Mouse (Mus musculus): ENCODE results near the gene Cga. TPM values are rescaled to one million over a fixed set of nuclear protein-coding genes. Genes with fewer than 3 reads are reported as not detected.
"Not testable (repeated sequence)": the region's sequence is repeated elsewhere in the genome, so short reads cannot be mapped to it uniquely, and the experiment has no call there.

Gene Cga
- polyA plus RNA-seq, 1 experiment: not detected

GRCm38 (mm10) chr4:34901166-34901565 lies 7.6 kb downstream of the Cga start:
- H3K4me1 ChIP-seq (ENCODE audit: control insufficient read depth, insufficient read depth, low read length): no peaks in the 10 kb centered on the region; the same call in 1 of the 2 replicates
- H3K27ac ChIP-seq (ENCODE audit: control insufficient read depth, insufficient read depth, low read depth, low read length, poor library complexity): no peak overlapping the region
- 67% methylated on average over 4 of the region's 4 CpGs for WGBS
- H3K4me3 ChIP-seq (replicated peaks; ENCODE audit: control insufficient read depth, low read depth, low read length): no peak overlapping the region
- no peak for TF ChIP-seq CTCF (IDR thresholded peaks at IDR 0.05; ENCODE audit: control insufficient read depth, insufficient read depth, low read length)
- TF ChIP-seq POLR2A (IDR thresholded peaks at IDR 0.05; ENCODE audit: borderline replicate concordance, control insufficient read depth, low read depth, low read length): no peak

GRCm38 (mm10) chr4:34901582-34901981 lies 8.0 kb downstream of the Cga start:
- H3K27ac ChIP-seq (ENCODE audit: control insufficient read depth, insufficient read depth, low read depth, low read length, poor library complexity); H3K4me1 ChIP-seq (ENCODE audit: control insufficient read depth, insufficient read depth, low read length); H3K4me3 ChIP-seq (replicated peaks; ENCODE audit: control insufficient read depth, low read depth, low read length): not testable (repeated sequence)
- WGBS: 88% methylated on average over 3 of the region's 3 CpGs

- TF ChIP-seq POLR2A (IDR thresholded peaks at IDR 0.05; ENCODE audit: borderline replicate concordance, control insufficient read depth, low read depth, low read length) (no peak), CTCF (IDR thresholded peaks at IDR 0.05; ENCODE audit: control insufficient read depth, insufficient read depth, low read length) (peak; percentile 60)
- Histone ChIP-seq H3K4me1 (ENCODE audit: control insufficient read depth, insufficient read depth, low read length) (no peaks in the 10 kb centered on the region; the same call in 1 of the 2 replicates), H3K27ac (ENCODE audit: control insufficient read depth, insufficient read depth, low read depth, low read length, poor library complexity) (no peak overlapping the region), H3K4me3 (replicated peaks; ENCODE audit: control insufficient read depth, low read depth, low read length) (no peak overlapping the region)
- 67% methylated on average over 5 of the region's 5 CpGs for WGBS
Observed at GRCm38 (mm10) chr4:34905396-34905795, 11.8 kb downstream of the Cga start.

- Histone ChIP-seq H3K4me3 (replicated peaks; ENCODE audit: control insufficient read depth, low read depth, low read length) (no peak overlapping the region), H3K27ac (ENCODE audit: control insufficient read depth, insufficient read depth, low read depth, low read length, poor library complexity) (no peak overlapping the region), H3K4me1 (ENCODE audit: control insufficient read depth, insufficient read depth, low read length) (no peaks in the 10 kb centered on the region)
- TF ChIP-seq CTCF (IDR thresholded peaks at IDR 0.05; ENCODE audit: control insufficient read depth, insufficient read depth, low read length) (no peak), POLR2A (IDR thresholded peaks at IDR 0.05; ENCODE audit: borderline replicate concordance, control insufficient read depth, low read depth, low read length) (no peak)
- 77% methylated on average over 4 of the region's 4 CpGs for WGBS
Observed at GRCm38 (mm10) chr4:34906151-34906550, 12.6 kb downstream of the Cga start.

GRCm38 (mm10) chr4:34907026-34907425 lies 13.4 kb downstream of the Cga start:
- H3K4me3 ChIP-seq (replicated peaks; ENCODE audit: control insufficient read depth, low read depth, low read length): no peak overlapping the region
- no peaks in the 10 kb centered on the region for H3K4me1 ChIP-seq (ENCODE audit: control insufficient read depth, insufficient read depth, low read length)
- 78% methylated on average over 14 of the region's 14 CpGs for WGBS
- H3K27ac ChIP-seq (ENCODE audit: control insufficient read depth, insufficient read depth, low read depth, low read length, poor library complexity): no peak overlapping the region
- no peak for TF ChIP-seq POLR2A (IDR thresholded peaks at IDR 0.05; ENCODE audit: borderline replicate concordance, control insufficient read depth, low read depth, low read length)
- TF ChIP-seq CTCF (IDR thresholded peaks at IDR 0.05; ENCODE audit: control insufficient read depth, insufficient read depth, low read length): no peak

GRCm38 (mm10) chr4:34908127-34908526 lies 14.5 kb downstream of the Cga start:
- TF ChIP-seq CTCF (IDR thresholded peaks at IDR 0.05; ENCODE audit: control insufficient read depth, insufficient read depth, low read length) (no peak), POLR2A (IDR thresholded peaks at IDR 0.05; ENCODE audit: borderline replicate concordance, control insufficient read depth, low read depth, low read length) (no peak)
- Histone ChIP-seq H3K4me1 (ENCODE audit: control insufficient read depth, insufficient read depth, low read length) (no peaks in the 10 kb centered on the region), H3K4me3 (replicated peaks; ENCODE audit: control insufficient read depth, low read depth, low read length) (no peak overlapping the region), H3K27ac (ENCODE audit: control insufficient read depth, insufficient read depth, low read depth, low read length, poor library complexity) (no peak overlapping the region)
- 91% methylated on average over 7 of the region's 7 CpGs for WGBS

- Histone ChIP-seq H3K4me1 (ENCODE audit: control insufficient read depth, insufficient read depth, low read length) (no peaks in the 10 kb centered on the region), H3K4me3 (replicated peaks; ENCODE audit: control insufficient read depth, low read depth, low read length) (no peak overlapping the region), H3K27ac (ENCODE audit: control insufficient read depth, insufficient read depth, low read depth, low read length, poor library complexity) (no peak overlapping the region)
- 66% methylated on average over 3 of the region's 3 CpGs for WGBS
- TF ChIP-seq CTCF (IDR thresholded peaks at IDR 0.05; ENCODE audit: control insufficient read depth, insufficient read depth, low read length): no peak
- no peak for TF ChIP-seq POLR2A (IDR thresholded peaks at IDR 0.05; ENCODE audit: borderline replicate concordance, control insufficient read depth, low read depth, low read length)
Observed at GRCm38 (mm10) chr4:34911401-34911800, 17.8 kb downstream of the Cga start.

- TF ChIP-seq POLR2A (IDR thresholded peaks at IDR 0.05; ENCODE audit: borderline replicate concordance, control insufficient read depth, low read depth, low read length) (no peak), CTCF (IDR thresholded peaks at IDR 0.05; ENCODE audit: control insufficient read depth, insufficient read depth, low read length) (no peak)
- H3K4me1 ChIP-seq (ENCODE audit: control insufficient read depth, insufficient read depth, low read length): no peaks in the 10 kb centered on the region
- WGBS: 85% methylated on average over 3 of the region's 3 CpGs
Observed at GRCm38 (mm10) chr4:34912171-34912570, 18.6 kb downstream of the Cga start.

GRCm38 (mm10) chr4:34917400-34917799 lies 23.8 kb downstream of the Cga start:
- Histone ChIP-seq H3K4me3 (replicated peaks; ENCODE audit: control insufficient read depth, low read depth, low read length) (no peak overlapping the region), H3K27ac (ENCODE audit: control insufficient read depth, insufficient read depth, low read depth, low read length, poor library complexity) (no peak overlapping the region), H3K4me1 (ENCODE audit: control insufficient read depth, insufficient read depth, low read length) (no peaks in the 10 kb centered on the region)
- no peak for TF ChIP-seq CTCF (IDR thresholded peaks at IDR 0.05; ENCODE audit: control insufficient read depth, insufficient read depth, low read length)
- whole genome bisulfite sequencing: 76% methylated on average over 7 of the region's 7 CpGs

More at GRCm38 (mm10) chr4:34912171-34912570, 18.6 kb downstream of the Cga start:
- Histone ChIP-seq H3K27ac (ENCODE audit: control insufficient read depth, insufficient read depth, low read depth, low read length, poor library complexity) (no peak overlapping the region), H3K4me3 (replicated peaks; ENCODE audit: control insufficient read depth, low read depth, low read length) (no peak overlapping the region)

All from bone marrow, adult 2 months (tissue).